Mouse (Mus musculus): Measurements from ENCODE around the gene Aacs.
"Not testable (repeated sequence)": the region's sequence is repeated elsewhere in the genome, so short reads cannot be mapped to it uniquely, and the experiment has no call there.

Aacs gene

DNA sequence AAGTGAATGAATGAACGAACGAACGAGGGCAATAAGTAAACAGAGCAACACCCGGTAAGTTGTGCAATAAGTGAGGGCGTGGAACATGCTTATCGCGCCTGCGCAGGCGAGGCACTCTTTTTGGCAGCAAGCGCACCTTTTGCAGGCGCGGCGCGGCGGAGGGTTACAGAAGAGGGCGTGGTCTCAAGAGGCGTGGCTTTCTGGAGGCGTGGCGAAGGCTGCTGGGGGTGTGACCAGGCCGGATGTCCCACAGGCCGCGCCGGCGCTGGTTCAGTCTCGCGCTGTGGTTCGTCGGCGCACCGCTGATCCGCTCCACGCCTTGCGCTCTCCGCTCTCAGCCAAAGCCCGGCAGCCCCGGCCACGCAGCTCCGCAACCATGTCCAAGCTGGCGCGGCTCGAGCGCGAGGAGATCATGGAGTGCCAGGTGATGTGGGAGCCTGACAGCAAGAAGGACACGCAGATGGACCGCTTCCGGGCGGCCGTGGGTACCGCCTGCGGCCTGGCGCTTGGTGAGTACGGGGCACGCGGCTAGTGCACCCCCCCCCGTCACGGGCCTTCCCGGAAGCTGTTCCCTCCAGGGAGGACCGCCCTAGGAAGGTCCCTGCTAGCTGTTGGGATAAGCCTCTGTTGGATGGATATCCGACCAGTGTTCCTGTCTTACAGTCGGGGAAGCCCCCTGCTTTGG, at the start of gene Aacs:
TSS of gene Aacs (plus strand) at position 214 of the 685 bp plus-strand sequence.
- DNase-seq (ENCODE audit: low spot score in 2 of 2), result peak; percentile 88 to 98

DNA sequence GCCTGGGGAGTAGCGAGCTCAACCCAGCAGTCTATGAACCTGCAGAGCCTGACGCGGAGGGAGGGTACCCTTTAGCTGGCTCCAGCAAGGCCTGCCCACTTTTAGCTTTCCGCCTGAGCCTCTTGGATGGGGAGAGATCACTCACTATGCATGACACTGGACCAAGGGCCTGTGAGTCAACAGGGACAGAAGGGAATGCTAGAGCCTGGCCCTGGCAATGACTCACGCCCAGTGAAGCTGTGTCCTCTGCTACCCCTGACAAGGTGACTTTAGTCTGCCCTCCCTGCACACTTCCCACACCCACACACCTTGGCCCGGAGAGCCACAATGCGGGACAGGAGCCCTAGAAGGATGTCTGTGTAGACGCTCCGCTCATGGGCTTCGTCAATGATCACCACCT, 49.3 kb upstream of the Aacs start:
- no peak for DNase-seq (ENCODE audit: low spot score in 2 of 2)

DNA sequence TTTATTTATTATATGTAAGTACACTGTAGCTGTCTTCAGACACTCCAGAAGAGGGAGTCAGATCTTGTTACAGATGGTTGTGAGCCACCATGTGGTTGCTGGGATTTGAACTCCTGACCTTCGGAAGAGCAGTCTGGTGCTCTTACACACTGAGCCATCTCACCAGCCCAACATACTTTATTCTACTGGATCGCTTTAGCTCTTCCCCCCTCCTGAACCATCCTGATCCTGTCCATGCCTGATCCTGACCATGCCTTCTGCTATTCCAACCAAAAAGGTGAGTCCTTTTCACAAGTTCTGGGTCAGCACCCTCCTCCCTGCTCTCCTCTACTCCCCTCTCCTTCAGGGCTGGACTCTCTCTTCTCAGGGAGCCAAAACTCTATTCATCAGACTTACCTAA, 43.3 kb upstream of the Aacs start:
- not testable (repeated sequence) for DNase-seq (ENCODE audit: low spot score in 2 of 2)

DNA sequence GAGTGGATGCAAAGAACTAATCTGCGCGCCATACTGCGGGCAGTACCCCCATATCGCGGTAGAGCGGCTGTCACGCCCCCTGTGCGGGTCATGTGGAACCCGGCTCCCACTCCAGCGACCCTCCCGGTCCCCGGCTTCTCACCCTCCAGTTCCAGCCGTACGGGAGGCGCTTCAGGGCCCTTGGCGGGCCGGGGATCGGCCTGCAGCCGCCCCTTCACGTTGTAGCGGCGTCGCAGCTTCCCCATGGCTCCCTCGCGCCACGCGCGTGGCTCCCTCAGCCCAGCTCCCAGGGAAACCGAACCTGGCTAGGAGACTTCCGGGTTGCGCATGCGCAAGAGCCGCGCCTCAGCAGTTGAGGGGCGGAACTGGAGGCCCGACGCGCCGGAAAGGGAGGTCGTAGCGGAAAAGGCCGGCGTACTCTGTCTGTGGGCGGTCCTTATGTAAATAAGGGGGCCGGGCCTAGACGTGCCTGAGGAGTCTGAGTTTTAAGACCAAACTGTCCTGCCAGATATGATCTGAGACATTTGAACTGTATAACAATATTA, 41.7 kb upstream of the Aacs start, which contains the start of gene Dhx37:
TSS of gene Dhx37 (minus strand) at position 329 of the 545 bp plus-strand sequence.
- peak; percentile 82 to 94 for DNase-seq (ENCODE audit: low spot score in 2 of 2)

DNA sequence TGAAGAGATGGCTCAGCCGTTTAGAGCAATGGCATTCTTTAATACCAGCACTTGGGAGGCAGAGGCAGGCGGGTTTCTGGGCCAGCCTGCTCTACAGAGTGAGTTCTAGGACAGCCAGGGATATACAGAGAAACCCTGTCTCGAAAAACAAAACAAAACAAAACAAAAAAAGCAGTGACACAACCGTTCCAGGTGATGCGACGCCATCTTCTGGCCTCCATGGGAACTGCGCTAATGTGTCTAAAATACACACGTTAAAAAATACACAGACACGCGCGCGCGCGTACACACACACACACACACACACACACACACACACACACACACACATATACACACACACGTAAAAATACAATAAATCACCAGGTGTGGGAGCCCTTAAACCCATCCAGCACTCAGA, 41.3 kb upstream of the Aacs start:
- DNase-seq (ENCODE audit: low spot score in 2 of 2), result not testable (repeated sequence)

DNA sequence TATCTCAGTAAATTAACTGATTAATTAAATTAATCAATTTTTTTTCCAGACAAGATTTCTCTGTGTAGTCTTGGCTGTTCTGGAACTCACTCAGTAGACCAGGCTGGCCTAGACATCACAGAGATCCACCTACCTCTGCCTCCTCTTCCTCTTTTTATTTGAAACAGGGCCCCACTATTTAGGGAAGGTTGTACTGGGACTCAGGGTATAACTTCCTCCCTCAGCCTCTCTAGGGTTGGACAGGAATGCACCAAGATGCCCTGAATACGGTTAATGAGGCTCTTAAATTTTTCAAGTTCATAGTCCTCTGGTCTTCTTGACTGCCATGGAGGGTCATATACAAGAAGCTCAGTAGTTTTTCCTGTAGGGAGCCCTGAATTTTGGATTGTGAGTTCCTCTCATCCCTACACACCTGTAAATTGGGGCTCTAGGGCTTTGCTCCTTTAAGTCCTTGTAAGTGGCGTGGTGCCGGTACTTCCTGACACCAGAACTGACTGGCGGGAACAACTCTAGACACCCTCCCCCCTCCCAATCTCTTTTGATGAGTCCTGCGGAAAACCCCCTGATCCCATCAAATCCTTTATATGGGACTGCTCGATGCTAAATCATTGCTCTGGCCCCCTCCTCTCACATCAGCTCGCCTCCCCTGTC, 34.9 kb upstream of the Aacs start:
- no peak for DNase-seq (ENCODE audit: low spot score in 2 of 2)

DNA sequence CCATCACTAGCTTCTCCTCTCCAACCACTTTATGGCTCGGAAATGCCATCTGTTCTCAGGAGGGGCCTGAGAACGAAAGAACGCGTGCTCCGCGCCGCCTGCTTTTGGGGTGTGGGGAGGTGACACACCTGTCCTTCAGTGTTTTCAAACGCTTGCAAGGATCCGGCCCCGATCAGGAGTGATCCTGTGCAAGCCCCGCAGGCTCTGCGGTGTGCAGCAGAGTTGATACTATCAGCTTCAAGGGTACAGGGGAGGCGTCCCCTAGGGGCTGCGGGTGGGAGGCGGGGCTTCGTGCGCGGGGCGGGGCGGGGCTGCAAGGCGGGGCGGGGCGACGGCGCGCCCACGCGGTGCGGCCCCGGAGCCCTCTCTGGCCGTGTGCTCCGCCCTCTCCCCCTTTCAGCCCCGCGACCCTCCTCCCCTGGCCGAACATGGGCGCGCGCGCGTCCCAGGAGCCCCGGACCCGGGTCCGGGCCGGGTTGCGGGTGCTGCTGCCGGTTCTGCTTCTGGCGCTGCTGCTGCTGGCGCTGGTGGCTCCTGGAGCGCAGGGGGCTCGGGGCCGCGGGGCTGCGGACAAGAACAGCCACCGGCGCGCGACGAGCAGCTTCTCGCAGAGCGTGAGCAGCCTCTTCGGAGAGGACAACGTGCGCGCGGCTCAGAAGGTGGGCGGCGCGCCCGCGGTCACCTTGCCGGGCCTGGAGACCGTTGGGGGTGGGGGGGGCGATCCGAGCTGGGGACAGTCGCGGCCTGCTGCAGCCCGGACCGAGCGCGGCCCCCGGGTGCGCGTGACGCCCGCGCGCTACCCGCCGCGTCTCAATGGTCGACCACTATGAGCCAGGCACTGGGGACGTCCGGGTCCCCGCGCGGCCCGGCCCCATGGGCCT, 34.1 kb upstream of the Aacs start, which contains the start of gene Bri3bp:
TSS of gene Bri3bp (plus strand) at position 335 of the 881 bp plus-strand sequence.
- DNase-seq (ENCODE audit: low spot score in 2 of 2), result peak in 1 of 2 experiments; percentile 50

DNA sequence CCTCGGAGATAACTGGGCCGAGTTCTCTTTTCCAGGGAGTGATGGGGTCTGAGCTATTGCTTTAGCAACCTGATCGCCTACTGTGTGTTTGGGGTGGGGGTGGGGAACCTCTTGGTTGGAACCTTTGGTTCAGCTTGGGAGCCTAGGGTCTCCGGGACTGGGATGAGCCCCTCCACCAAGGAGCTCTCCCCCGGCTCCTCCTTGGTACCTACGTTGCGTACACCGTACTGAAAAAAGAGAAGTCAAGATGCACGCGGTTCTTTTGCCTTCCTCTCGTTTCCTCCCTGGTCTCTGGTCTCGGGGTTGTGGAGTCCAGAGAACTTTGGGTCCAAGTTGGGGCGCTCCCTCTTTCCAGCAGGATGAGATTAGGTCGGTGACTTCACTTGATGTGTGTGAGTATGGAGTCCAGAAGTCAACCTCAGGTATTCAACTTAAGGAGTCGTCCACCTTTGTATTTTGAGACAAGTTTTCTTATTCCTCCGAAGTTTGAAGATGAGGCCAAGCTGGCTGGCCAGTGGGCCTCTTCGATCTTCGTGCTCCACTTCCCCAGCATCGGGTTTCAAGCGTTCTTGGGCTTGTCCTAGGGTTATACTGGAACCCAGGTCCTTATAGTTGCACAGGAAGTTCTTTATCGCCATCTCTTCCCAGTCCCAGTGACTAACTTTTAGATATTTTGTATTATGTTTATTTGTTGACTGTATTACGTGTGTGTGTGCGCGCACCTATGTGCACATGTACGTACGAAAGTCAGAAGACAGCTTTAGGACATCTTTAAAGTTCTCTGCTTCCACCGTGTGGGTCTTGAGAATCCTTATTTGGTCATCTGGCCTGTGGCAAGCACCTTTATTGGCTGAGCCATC, 33.2 kb upstream of the Aacs start:
- no peak for DNase-seq (ENCODE audit: low spot score in 2 of 2)

DNA sequence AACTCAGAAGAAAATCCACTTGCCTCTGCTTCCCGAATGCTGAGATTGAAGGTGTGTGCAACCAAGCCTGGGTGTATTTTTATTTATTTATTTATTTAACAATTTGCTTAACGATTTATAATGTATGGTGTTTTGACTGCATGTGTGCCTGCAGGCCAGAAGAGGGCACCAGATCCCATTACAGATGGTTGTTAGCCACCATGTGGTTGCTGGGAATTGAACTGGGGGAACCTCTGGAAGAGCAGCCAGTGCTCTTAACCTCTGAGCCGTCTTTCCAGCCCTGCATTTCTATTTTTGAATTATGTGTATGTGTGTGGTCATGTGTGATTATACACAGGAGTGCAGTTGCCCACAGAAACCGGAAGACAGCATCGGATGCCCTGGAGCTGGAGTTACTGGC, 32.3 kb upstream of the Aacs start:
- DNase-seq (ENCODE audit: low spot score in 2 of 2), result no peak

DNA sequence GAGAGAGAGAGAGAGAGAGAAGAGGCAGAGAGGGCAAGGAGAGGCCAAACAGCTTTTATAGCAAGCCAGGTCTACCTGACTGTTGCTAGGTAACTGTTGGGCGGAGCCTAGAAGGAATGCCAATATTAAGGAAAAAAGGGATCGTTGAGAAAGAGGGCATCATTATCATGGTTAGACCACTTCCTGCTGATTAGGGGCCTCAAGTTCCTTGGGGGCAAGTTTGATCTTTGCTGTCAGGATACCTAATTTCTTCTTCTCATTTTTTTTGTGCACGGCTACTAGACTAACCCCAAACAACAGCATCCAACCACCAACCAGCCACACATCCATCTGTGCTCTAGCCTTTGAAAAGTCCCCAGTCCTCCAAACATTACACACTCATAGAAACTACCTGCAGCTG, 31.7 kb upstream of the Aacs start:
- no peak for DNase-seq (ENCODE audit: low spot score in 2 of 2)

DNA sequence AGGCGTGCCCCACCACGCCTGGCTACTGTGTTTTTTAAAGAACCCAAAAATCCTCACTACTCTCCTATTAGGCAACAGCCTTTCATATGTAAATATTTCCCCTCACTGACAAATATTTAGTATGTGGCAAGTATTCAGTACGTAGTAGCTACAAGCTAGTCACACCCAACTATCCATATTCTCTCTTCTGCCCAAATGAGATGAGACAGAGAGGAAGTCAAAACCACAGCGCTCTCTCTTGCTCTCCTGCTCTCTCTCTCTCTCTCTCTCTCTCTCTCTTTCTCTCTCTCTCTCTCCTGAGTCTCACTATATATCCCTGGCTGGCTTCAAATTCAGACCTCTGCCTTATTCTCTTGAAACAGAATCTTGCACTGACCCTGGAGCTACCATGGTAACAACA, 31.1 kb upstream of the Aacs start:
- DNase-seq (ENCODE audit: low spot score in 2 of 2), result no peak

DNA sequence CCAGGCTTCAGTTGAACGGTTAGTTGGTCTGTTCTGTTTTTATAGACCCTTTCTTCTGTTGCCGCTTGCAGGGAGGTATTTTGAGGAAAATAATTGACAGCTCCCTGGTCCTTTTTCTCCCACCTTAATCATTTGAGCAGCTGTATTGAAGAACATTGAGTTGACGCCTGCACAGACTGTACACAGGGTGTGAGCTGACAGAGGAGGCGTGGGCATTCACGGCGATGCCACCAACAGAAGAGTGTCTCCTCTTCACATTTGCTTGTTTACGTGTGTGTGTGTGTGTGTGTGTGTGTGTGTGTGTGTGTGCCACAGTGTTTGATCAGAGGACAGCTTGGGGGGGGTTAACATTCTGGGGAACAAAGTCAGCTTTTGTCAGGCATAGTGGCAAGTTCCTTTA, 29.3 kb upstream of the Aacs start:
- DNase-seq (ENCODE audit: low spot score in 2 of 2), result peak in 1 of 2 experiments; percentile 38

DNA sequence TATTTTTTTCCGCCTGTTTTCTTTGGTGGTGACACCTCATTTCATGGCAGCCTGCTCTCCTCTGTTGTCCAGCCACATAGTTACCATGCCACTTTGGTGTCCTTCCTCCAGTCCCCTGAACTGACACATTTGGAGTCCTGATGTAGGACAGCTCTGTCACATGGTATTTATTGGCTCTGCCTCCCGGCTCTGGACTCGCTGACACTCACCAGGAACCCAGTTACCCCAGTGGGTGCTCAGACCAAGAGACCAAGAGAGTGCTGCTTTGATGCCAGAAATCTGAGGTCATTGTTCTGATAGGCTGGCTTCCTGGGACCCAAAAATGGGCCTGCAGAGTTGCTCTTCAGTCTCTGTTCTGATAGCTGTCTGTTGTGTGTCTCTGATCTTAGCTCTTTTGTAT, 27.6 kb upstream of the Aacs start:
- DNase-seq (ENCODE audit: low spot score in 2 of 2), result no peak

DNA sequence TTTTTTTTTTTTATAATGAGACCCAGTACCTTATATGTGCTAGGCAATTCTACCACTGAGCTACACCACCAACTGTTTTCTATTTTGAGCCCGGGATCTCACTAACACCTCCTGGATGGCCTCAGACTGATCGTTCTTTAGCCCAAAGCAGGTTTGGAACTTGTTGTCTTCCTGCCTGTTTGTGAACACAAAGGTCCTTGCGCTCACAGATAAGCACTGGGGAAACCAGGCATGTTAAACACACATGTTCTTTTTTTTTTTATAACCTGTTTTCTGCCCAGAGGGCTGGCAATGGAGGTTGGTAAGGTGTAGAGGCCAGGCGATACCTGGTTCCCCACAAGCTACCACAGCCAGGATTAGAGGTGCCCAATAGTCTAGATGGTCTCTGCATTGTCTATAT, 27.0 kb upstream of the Aacs start:
- DNase-seq (ENCODE audit: low spot score in 2 of 2), result no peak

DNA sequence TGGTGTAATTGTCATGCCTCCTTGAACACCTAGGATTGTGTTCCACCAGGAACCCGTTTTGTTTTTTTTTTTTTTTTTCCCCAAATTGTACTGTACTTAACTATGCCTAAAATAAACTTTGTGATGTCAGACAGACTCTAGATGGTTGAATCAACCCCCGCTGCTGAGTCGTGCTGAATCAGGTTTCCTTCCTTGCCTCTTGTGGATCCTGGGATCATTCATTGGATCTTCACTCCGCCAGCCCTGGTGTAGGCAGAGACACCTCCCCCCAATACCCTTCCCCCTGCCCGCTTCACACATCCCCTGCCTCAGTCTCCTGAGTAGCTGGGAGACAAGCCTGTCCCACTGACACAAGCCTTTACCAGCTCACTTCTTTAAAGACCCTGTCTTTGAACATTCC, 26.3 kb upstream of the Aacs start:
- DNase-seq (ENCODE audit: low spot score in 2 of 2), result peak in 1 of 2 experiments; percentile 27

DNA sequence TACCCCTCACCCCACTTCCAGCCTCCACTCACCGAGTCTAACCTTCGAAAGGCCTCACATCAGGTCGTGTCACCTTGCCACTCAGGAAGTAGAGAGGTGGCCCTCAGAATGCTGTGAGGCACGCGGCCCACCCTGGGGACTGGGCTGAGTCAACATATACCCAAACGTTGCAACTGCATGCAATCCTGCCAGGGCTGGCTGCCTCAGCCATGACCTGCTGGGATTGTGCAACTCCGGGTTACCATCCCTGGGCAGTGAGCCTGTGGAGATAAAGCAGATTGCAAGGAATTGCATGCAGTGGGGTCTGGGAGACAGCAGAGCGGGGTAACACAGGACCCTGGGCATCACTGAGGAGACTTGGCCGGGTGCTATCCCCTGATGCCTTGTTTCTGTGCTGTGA, 23.0 kb upstream of the Aacs start:
- no peak for DNase-seq (ENCODE audit: low spot score in 2 of 2)

DNA sequence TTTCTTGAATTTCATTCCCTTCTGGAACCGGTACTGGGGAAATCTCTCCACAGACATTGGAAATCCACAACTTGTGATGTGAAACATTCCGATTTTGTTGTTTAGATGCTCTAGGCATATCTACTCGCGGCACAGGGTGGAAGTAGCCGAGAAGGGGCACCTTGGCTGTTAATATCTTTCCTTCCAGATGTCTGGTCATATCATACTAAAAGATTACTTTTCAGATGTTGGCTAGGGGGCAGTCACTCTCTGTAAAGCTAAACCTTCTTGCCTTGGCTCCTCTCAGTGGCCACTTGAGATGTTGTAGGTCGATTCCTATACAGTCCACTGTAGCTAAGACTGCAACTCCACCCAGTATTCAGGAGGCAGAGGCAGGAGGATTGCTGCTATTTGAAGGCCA, 19.5 kb upstream of the Aacs start:
- no peak for DNase-seq (ENCODE audit: low spot score in 2 of 2)

DNA sequence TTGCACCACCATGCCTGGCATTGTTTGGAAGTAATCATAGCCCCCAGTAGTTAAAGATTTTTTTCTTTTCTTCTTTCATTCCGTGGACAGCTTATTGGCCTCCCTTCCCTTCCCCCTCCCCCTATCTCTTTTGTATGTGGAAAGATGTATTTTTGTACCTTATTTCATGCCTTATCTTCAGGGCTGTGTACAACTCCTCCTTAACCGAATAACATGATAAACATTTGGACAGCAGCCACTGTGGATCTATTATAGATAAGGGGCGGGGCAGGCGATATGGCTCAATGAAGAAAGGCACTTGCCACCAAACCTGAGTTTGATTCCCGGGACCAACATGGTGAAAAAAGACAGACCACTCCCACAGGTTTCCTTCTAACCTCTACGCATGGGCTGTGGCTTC, 18.1 kb upstream of the Aacs start:
- no peak for DNase-seq (ENCODE audit: low spot score in 2 of 2)

DNA sequence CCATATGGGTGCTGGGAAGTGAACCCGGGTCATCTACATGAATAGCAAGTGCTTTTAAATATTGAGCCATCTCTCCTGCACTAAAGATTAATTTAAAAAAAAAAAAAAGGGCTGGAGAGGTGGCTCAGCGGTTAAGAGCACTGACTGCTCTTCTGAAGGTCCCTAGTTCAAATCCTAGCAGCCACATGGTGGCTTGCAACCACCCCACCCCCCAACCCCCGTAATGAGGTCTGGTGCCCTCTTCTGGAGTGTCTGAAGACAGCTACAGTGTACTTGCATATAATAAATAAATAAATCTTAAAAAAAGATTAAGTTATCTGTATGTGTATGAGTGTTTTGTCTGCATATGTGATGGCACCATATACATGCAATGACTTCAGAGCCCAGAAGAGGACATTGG, 15.0 kb upstream of the Aacs start:
- no peak for DNase-seq (ENCODE audit: low spot score in 2 of 2)

DNA sequence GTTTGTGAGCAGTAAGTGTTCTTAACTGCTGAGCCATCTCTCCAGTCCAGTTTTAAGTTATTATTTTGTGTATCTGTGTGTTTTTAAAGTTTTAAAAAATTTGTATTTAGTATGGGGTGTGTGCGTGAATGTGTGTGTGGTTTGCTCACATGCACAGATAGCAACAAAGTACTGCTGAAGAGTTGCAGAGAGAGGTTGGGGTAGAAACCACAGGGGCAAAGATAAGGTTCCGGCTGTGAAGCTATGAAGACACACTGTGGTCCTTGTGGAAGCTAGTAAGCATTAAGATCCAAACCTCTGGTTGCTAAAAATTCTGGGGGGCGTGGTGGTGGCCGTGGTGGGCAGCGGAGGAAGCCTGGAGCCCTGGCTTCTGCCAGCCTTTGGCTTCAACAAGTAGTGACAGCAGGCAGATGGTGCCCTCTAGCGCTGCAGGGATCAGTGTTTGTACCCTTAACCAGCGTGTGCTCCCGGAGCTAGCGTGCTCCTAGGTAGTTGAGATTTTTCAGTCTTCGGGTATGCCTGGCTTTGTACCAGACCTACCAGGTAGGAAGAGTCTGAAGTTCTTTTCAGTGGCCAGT, 13.7 kb upstream of the Aacs start:
- peak in 1 of 2 experiments; percentile 32 for DNase-seq (ENCODE audit: low spot score in 2 of 2)

DNA sequence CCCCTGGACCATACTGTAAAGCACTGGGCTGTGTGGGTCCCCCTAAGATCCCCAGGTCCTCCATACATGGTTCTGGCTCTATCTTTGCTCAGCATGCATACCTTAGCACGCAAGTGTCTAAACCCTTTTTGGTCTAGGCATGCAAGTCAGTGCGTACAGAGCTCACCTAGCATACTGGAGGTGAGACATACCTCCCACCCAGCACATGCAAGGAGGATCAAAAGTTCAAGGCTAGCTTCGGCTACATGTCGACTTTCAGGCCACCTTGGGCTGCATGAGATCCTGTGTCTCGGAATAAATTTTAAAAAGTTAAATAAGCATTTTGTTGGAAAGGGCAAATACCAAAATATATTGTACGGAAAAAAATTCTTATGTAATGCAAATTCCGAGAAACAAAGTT, 10.4 kb upstream of the Aacs start:
- no peak for DNase-seq (ENCODE audit: low spot score in 2 of 2)
